Mouse (Mus musculus) heart, adult 10 weeks (tissue): ENCODE measurements around the gene Tbc1d20. TPM values are rescaled to one million over a fixed set of nuclear protein-coding genes. Genes with fewer than 3 reads are reported as not detected.

Source experiments
- polyA plus RNA-seq: library from polyadenylated mRNA; stranded (reverse); fragments of 350-450 nt; fragmentation: Illumina TruSeq; extraction: RNeasy Lipid Tissue Mini Kit (QIAGEN cat#74804); gene quantifications from one replicate; pipeline ENCODE4 v1.2.3, GENCODE M21; 2014; ENCODE audit warnings: low read depth, low replicate concordance

Tbc1d20 gene
- 38.6 TPM for polyA plus RNA-seq

DNA sequence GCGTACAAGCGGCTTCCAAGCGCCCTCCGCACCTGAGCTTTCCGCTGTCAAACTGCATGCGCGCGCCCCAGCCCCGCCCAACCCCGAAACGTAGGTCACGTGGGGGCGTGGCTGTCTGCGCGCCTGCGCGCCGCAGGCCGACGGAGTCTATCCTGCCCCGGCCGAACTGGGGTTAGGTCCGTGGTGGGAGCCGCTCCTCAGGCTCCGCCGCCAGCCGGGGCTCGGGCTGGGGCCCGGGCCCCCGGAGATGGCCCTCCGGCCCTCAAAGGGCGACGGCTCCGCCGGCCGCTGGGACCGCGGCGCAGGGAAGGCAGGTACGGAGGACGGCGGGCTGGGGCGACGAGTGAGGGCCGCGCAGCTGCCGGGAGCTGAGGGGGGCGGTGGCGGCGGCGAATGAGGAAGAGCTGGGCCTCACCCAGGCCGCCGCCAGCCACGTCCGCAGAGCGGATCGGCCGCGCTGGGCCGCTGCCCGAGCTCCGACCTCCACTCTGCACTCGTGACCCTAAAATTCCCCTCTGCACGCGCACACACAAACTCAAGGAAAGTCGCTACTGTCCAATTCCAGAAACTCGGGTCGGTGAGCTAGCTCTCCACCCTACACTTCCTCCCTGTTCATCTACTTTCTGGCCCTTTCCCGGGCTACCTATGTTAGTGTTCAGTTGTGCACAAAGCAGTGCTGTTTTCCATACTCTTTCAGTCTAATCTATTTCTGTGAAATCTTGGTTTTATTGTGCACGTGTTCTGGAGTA, at the start of gene Tbc1d20:
Gene Tbc1d20 (plus strand): TSS at position 102 of the 749 bp plus-strand sequence.

DNA sequence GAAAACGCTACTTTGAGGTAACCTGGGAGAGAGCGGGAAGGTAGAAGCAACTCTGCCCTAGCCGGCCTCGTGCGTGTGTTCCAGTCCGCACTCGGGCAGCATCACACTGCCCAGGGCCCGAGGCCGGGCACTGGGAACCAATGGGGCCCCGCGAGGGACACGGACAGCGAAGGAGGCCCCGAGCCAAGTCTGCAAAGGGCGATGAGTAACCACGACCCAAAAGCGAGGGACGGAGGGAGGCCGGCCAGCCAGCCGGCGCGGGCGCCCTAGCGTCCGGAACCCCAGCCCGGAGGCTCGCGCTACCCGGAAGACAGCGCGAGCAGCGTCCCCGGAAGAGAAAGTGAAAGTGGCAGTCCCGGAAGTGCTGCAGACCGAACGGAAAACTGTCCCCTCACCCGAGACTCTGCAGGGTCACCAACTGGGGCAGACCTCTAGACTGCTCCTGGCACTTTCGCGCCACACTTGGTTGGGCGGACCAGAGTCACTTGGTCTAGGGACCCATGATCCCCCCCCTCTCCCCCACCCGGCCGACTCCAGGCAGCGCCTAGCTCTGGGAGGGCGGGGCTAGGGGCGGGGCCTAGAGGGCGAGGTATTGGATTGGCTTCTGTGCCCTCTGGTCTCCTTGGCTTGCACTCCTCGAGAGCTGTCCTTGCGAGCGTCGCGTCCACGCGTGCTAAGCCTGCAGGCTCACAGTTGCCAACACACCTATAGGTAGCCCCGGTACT, 38.6 kb downstream of the Tbc1d20 start, which contains the start of gene Rbck1:
Gene Rbck1 (minus strand): TSS at position 553 of the 725 bp plus-strand sequence.

DNA sequence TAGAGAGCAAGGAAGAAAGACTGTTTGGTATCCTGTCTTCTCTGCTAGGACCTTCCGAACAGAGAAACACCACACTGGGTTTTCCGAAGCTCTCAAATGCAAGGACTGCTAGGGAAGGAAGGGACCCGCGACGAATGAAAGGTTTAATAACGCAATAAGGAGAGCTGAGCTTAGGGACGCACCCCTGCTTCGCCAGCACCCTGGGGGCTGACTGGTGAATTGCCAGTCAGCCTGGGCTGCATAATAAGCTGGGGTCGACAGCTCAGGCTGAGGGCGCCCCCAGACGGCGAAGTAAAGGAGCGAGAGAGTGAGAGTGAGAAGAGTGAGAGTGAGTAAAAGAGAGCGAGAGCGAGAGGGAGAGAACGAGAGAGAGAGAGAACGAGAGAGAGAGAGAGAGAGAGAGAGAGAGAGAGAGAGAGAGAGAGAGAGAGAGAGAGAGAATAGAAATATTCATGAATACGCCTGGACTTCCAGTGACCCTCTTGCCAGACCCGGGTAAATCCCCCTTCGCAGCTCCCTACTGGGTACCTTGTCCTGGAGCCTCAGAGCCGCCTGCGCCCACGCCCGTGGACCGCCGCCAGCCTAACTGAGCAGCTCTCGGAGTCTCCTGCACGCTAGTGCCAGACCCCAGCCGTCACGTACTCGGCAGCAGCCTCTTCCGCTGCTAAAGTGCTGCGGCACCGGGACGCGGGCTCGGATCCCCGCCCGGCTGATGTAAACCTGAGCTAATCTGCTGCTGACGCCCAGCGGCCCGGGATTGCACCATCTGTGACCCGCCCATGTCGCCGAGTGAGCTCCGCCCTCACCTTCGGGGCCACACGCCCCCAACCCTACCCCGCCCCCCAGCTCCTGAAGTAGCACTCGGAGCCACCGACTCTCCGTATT, 49.9 kb downstream of the Tbc1d20 start, which contains the start of gene Trib3:
Gene Trib3 (minus strand): TSS at position 704 of the 885 bp plus-strand sequence.

Other genes starting within 250 kb of the Tbc1d20 start
- gene Scrt2, start 212.3 kb upstream of the Tbc1d20 start, polyA plus RNA-seq: not detected
- gene Srxn1, start 188.3 kb upstream of the Tbc1d20 start, polyA plus RNA-seq: 23.0 TPM
- gene Tcf15, start 150.3 kb upstream of the Tbc1d20 start, polyA plus RNA-seq: 15.6 TPM
- gene Csnk2a1, start 67.0 kb upstream of the Tbc1d20 start, polyA plus RNA-seq: 89.3 TPM
- gene Rbck1, start 38.8 kb downstream of the Tbc1d20 start, polyA plus RNA-seq: 50.8 TPM
- 1.8 TPM for gene Trib3, start 50.2 kb downstream of the Tbc1d20 start, polyA plus RNA-seq
- not detected for gene Nrsn2, start 82.8 kb downstream of the Tbc1d20 start, polyA plus RNA-seq
- gene Sox12, start 104.2 kb downstream of the Tbc1d20 start, polyA plus RNA-seq: 5.4 TPM
- gene Zcchc3, start 121.2 kb downstream of the Tbc1d20 start, polyA plus RNA-seq: 4.6 TPM
- 4.6 TPM for gene 6820408C15Rik, start 121.8 kb downstream of the Tbc1d20 start, polyA plus RNA-seq
- not detected for gene Defb23, start 170.8 kb downstream of the Tbc1d20 start, polyA plus RNA-seq
- gene Defb20, start 183.2 kb downstream of the Tbc1d20 start, polyA plus RNA-seq: not detected
- gene Defb22, start 196.3 kb downstream of the Tbc1d20 start, polyA plus RNA-seq: not detected
- gene Defb26, start 217.9 kb downstream of the Tbc1d20 start, polyA plus RNA-seq: not detected
- not detected for gene Defb28, start 224.4 kb downstream of the Tbc1d20 start, polyA plus RNA-seq
- gene Defb29, start 246.3 kb downstream of the Tbc1d20 start, polyA plus RNA-seq: not detected